Mouse (Mus musculus) ES-Bruce4 (cell line): ENCODE results near the gene Csnk2a1. TPM values are rescaled to one million over a fixed set of nuclear protein-coding genes. Genes with fewer than 3 reads are reported as not detected.

Source experiments
- H3K27ac ChIP-seq: 2 replicates; pipeline ENCODE4 v1.5.1; 2012; ENCODE audit warnings: low read length, inconsistent platforms; ENCODE audit not compliant: insufficient read depth
- H3K27me3 ChIP-seq: 2 replicates; pipeline ENCODE4 v1.6.1; 2012; ENCODE audit warnings: mild to moderate bottlenecking, low read length, inconsistent platforms; ENCODE audit not compliant: control insufficient read depth, poor library complexity, insufficient read depth, severe bottlenecking
- H3K36me3 ChIP-seq: 2 replicates; pipeline ENCODE4 v1.6.1; 2012; ENCODE audit warnings: inconsistent platforms, mild to moderate bottlenecking, low read length, moderate library complexity; ENCODE audit not compliant: control insufficient read depth, poor library complexity, insufficient read depth, severe bottlenecking
- H3K4me1 ChIP-seq: one replicate; pipeline ENCODE4 v1.8.1; 2011; ENCODE audit warnings: low read length; ENCODE audit not compliant: control insufficient read depth, insufficient read depth
- H3K4me3 ChIP-seq: 2 replicates; pipeline ENCODE4 v1.5.1; 2011; ENCODE audit warnings: low read depth, mild to moderate bottlenecking, low read length
- H3K9ac ChIP-seq: 2 replicates; pipeline ENCODE4 v1.6.1; 2012; ENCODE audit warnings: low read depth, mild to moderate bottlenecking, inconsistent platforms; ENCODE audit not compliant: poor library complexity, severe bottlenecking
- H3K9me3 ChIP-seq: replicated peaks from 2 replicates; pipeline ENCODE4 v1.6.1; 2012; ENCODE audit warnings: mild to moderate bottlenecking, low read length, inconsistent platforms; ENCODE audit not compliant: control insufficient read depth, poor library complexity, insufficient read depth, severe bottlenecking
- CTCF ChIP-seq: IDR thresholded peaks from one replicate; pipeline ENCODE4 v1.8.1; 2011; ENCODE audit warnings: low read depth, low read length
- EP300 ChIP-seq: IDR thresholded peaks from 2 replicates; pipeline ENCODE4 v1.6.1; 2011; ENCODE audit warnings: low read depth, low read length; ENCODE audit not compliant: insufficient read depth
- POLR2A ChIP-seq: IDR thresholded peaks from one replicate; pipeline ENCODE4 v1.8.1; 2011; ENCODE audit warnings: low read length; ENCODE audit not compliant: insufficient read depth
- polyA plus RNA-seq: library from polyadenylated mRNA; stranded (reverse); fragments of >200 nt; gene quantifications from 2 replicates; pipeline ENCODE4 v1.2.4, GENCODE M21; 2011; ENCODE audit warnings: low read depth; ENCODE audit not compliant: missing spikeins, insufficient read depth, insufficient read length

The Csnk2a1 gene
- polyA plus RNA-seq, 1 experiment = 280 TPM

- H3K27ac ChIP-seq = no peak overlapping the region; the same call in 1 of the 2 replicates
- TF ChIP-seq EP300 = no peak
- TF ChIP-seq POLR2A = no peak
- no peak for TF ChIP-seq CTCF
- H3K4me3 ChIP-seq = no peak overlapping the region
- H3K9me3 ChIP-seq = no peaks in the 10 kb centered on the region
- peaks cover 3% of the 10 kb centered on the region for H3K4me1 ChIP-seq
- no peaks in the 10 kb centered on the region for H3K27me3 ChIP-seq
- H3K9ac ChIP-seq = no peak overlapping the region
- H3K36me3 ChIP-seq = peaks cover 26% of the 10 kb centered on the region
Measured at GRCm38 (mm10) chr2:152247213-152247612, 20.6 kb downstream of the Csnk2a1 start.

- Histone ChIP-seq H3K4me1 (no peaks in the 10 kb centered on the region), H3K27ac (peak overlapping the region; percentile 39; the same call in 1 of the 2 replicates), H3K27me3 (no peaks in the 10 kb centered on the region), H3K36me3 (peaks cover 49% of the 10 kb centered on the region), H3K9ac (no peak overlapping the region), H3K4me3 (no peak overlapping the region), H3K9me3 (no peaks in the 10 kb centered on the region)
- no peak for TF ChIP-seq CTCF
Measured at GRCm38 (mm10) chr2:152250511-152250910, 23.9 kb downstream of the Csnk2a1 start.

GRCm38 (mm10) chr2:152259739-152260138, 33.1 kb downstream of the Csnk2a1 start:
- Histone ChIP-seq H3K27me3 (no peaks in the 10 kb centered on the region), H3K36me3 (peaks cover 75% of the 10 kb centered on the region), H3K4me1 (no peaks in the 10 kb centered on the region), H3K27ac (peak overlapping the region; percentile 49; the same call in 1 of the 2 replicates), H3K4me3 (no peak overlapping the region), H3K9me3 (no peaks in the 10 kb centered on the region), H3K9ac (no peak overlapping the region)
- TF ChIP-seq CTCF (no peak), EP300 (no peak), POLR2A (no peak)

- Histone ChIP-seq H3K4me1 (no peaks in the 10 kb centered on the region), H3K9me3 (no peaks in the 10 kb centered on the region), H3K27me3 (no peaks in the 10 kb centered on the region), H3K9ac (no peak overlapping the region), H3K27ac (no peak overlapping the region), H3K4me3 (no peak overlapping the region), H3K36me3 (peaks cover 64% of the 10 kb centered on the region)
- TF ChIP-seq POLR2A (no peak), CTCF (no peak), EP300 (no peak)
Measured at GRCm38 (mm10) chr2:152273639-152274038, 47.0 kb downstream of the Csnk2a1 start.

- Histone ChIP-seq H3K4me1 (no peaks in the 10 kb centered on the region), H3K9me3 (no peaks in the 10 kb centered on the region), H3K4me3 (no peak overlapping the region), H3K36me3 (peaks cover 73% of the 10 kb centered on the region), H3K27ac (no peak overlapping the region), H3K27me3 (no peaks in the 10 kb centered on the region), H3K9ac (no peak overlapping the region)
- TF ChIP-seq CTCF = no peak
- TF ChIP-seq POLR2A = no peak
- no peak for TF ChIP-seq EP300
Measured at GRCm38 (mm10) chr2:152281407-152281806, 54.8 kb downstream of the Csnk2a1 start.

GRCm38 (mm10) chr2:152287560-152287959, 60.9 kb downstream of the Csnk2a1 start:
- Histone ChIP-seq H3K4me1 (no peaks in the 10 kb centered on the region), H3K9me3 (no peaks in the 10 kb centered on the region)

More at GRCm38 (mm10) chr2:152287560-152287959, 60.9 kb downstream of the Csnk2a1 start:
- H3K4me3 ChIP-seq = no peak overlapping the region
- TF ChIP-seq POLR2A (no peak), CTCF (no peak), EP300 (no peak)
- H3K9ac ChIP-seq = no peak overlapping the region
- H3K27me3 ChIP-seq = no peaks in the 10 kb centered on the region
- no peak overlapping the region for H3K27ac ChIP-seq
- peaks cover 33% of the 10 kb centered on the region for H3K36me3 ChIP-seq
